Mouse (Mus musculus): ENCODE measurements around the gene Enpp6. TPM values are rescaled to one million over a fixed set of nuclear protein-coding genes. Genes with fewer than 3 reads are reported as not detected.

Enpp6 gene
- total RNA-seq, 2 experiments from 2014 or later: 0.55 to 0.69 TPM

DNA sequence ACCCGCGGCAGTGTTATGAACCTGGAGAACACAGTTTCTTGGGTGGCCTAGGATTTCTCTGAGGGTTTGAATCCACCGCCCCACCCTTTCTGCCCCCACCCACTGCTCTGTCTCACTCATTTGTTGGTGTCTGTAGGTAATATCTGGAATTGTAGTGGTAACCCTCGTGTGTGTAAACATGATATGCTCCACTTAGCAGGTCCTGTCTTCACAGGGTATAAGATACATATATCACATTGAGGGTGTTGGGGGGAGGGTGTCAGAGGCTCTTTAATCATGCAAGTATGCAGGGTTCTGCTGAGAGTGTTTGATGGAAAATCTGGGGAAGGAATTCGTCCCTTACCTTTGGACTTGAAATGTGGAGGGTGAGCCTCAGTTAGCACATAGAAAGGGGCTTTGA lies 149.4 kb downstream of the Enpp6 start:
- no peak for DNase-seq
- intact Hi-C loops (cut with DNase I; ENCODE audit: low total_unique reads): no loop called here

GRCm38 (mm10) chr8:47145258-47145657 lies 158.6 kb downstream of the Enpp6 start:
- no peak for DNase-seq
- intact Hi-C loops (cut with DNase I; ENCODE audit: low total_unique reads): no loop called here

Other genes starting within 250 kb of the Enpp6 start
- 10 to 100 TPM; 25.4 to 26.2 TPM for gene Irf2, start 247.2 kb upstream of the Enpp6 start, total RNA-seq (2021)

Measured in gastrocnemius, postnatal 14 days (tissue).